Mouse (Mus musculus) MEL (cell line): Measurements from ENCODE around the gene Dynlt1a.
"Not testable (repeated sequence)": the region's sequence is repeated elsewhere in the genome, so short reads cannot be mapped to it uniquely, and the experiment has no call there.

ENCODE experiments used
- CHD1 ChIP-seq: IDR thresholded peaks from 2 replicates; pipeline ENCODE4 v1.6.1; 2012; ENCODE audit warnings: low read depth, mild to moderate bottlenecking, inconsistent platforms, low read length, improper control_type of control experiment
- MXI1 ChIP-seq: IDR thresholded peaks from 2 replicates; pipeline ENCODE4 v1.6.1; 2011; ENCODE audit warnings: mild to moderate bottlenecking, low read depth, low read length, improper control_type of control experiment
- TAL1 ChIP-seq: IDR thresholded peaks from 2 replicates; pipeline ENCODE4 v1.6.1; 2012; ENCODE audit warnings: mild to moderate bottlenecking, inconsistent platforms, low read length, moderate library complexity, mixed read lengths

DNA sequence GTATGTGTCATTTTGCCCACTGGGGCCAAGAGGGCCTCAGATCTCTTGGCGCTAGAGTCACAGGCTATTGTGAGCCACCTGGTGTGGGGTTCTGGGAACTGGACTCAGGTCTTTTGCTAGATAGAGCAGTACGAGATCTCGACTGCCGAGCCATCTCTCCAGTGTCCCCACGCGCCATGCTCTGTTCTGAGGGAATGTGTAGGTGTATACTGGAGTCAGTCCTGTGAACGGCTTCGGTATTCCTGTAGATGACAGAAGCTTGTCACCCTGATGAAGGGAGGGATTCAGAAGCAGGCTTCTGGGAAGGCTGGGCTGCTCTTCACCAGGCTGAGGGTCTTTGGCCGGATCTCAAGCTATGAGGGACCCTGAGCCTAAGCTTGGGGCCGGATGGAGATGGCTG, 37.5 kb downstream of the Dynlt1a start:
- TF ChIP-seq MXI1, CHD1, TAL1: not testable (repeated sequence)
